Mouse (Mus musculus): ENCODE results near the gene Crim1.

DNA sequence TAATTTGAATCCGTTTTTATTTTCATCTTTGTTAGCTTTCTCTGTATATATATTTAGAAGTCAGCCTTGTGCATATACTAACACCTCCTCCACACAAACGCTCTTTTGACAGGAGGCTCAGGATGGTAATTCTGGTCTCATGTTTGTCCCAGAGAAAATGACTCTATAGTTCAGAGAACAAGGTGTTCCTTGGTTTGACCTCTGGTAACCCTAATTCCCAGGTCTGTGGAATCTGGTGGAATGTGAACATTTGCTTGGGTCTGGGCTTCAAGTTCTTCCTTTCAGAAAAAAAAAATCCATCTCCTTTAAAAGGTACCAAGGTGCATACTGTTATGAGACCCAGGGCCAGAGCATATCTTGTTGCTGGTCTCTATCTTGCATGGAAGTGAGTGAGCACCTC is 9.6 kb downstream of the Crim1 start:
- TF ChIP-seq GATA1 (IDR thresholded peaks at IDR 0.05; ENCODE audit: borderline replicate concordance, low read length), result no peak
- no peak for TF ChIP-seq FLI1 (IDR thresholded peaks at IDR 0.05; ENCODE audit: low read length)
